Mouse (Mus musculus) heart, embryonic 16.5 days (tissue): Measurements from ENCODE around the gene Hgf. TPM values are rescaled to one million over a fixed set of nuclear protein-coding genes. Genes with fewer than 3 reads are reported as not detected.

ENCODE experiments used
- ATAC-seq: fragments of 200-750 bp; cut with Nextera tagmentation; replicated peaks from 2 replicates; pipeline ENCODE4 v1.8.0; 2017; ENCODE audit warnings: moderate number of reproducible peaks; ENCODE audit not compliant: insufficient read depth, low FRiP score; ENCODE audit errors: extremely low read depth
- H3K27ac ChIP-seq: fragments of 300-500 bp; sonication (generic); 2 replicates; pipeline ENCODE4 v1.5.1; 2014; ENCODE audit warnings: mild to moderate bottlenecking, low read length, control low read depth, moderate library complexity
- H3K27me3 ChIP-seq: fragments of 300-500 bp; sonication (generic); 2 replicates; pipeline ENCODE4 v1.6.1; 2014; ENCODE audit warnings: low read length, mixed read lengths; ENCODE audit not compliant: control insufficient read depth, insufficient read depth
- H3K36me3 ChIP-seq: fragments of 300-500 bp; sonication (generic); 2 replicates; pipeline ENCODE4 v1.6.1; 2014; ENCODE audit not compliant: control insufficient read depth, insufficient read depth
- H3K4me1 ChIP-seq: fragments of 300-500 bp; sonication (generic); 2 replicates; pipeline ENCODE4 v1.6.1; 2014; ENCODE audit warnings: low read length, mixed read lengths; ENCODE audit not compliant: control insufficient read depth, insufficient read depth
- H3K4me2 ChIP-seq: fragments of 300-500 bp; sonication (generic); 2 replicates; pipeline ENCODE4 v1.6.1; 2014; ENCODE audit warnings: low read depth, mild to moderate bottlenecking, control low read depth, low read length
- H3K4me3 ChIP-seq: fragments of 300-500 bp; sonication (generic); 2 replicates; pipeline ENCODE4 v1.5.1; 2014; ENCODE audit warnings: mild to moderate bottlenecking, control low read depth, low read length
- H3K9ac ChIP-seq: fragments of 300-500 bp; sonication (generic); 2 replicates; pipeline ENCODE4 v1.6.1; 2014; ENCODE audit warnings: low read length, control low read depth
- H3K9me3 ChIP-seq: fragments of 300-500 bp; sonication (generic); replicated peaks from 2 replicates; pipeline ENCODE4 v1.6.1; 2016; ENCODE audit warnings: low read length; ENCODE audit not compliant: control insufficient read depth
- WGBS: fragments of 180-500 bp; shearing (Covaris S2); extraction: QIAGEN DNeasy Blood & Tissue Kit; methylation state at CpG from one replicate; pipeline ENCODE4 v1.1.7; 2014; 5-methylcytosine and 5-hydroxymethylcytosine counted together
- polyA plus RNA-seq: library from polyadenylated mRNA; unstranded; fragments of >200 nt; fragmentation: Nextera tagmentation; extraction: Ambion mirVana; gene quantifications from 2 replicates; pipeline ENCODE4 v1.2.1, GENCODE M21; 2015

The Hgf gene
- polyA plus RNA-seq, 1 experiment from 2014 or later: 0.88 TPM

- 75% methylated on average over 14 of the region's 14 CpGs for WGBS
- H3K9ac ChIP-seq: no peak overlapping the region
- ATAC-seq: no peak
- H3K4me1 ChIP-seq: no peaks in the 10 kb centered on the region
- H3K9me3 ChIP-seq: no peaks in the 10 kb centered on the region
- no peaks in the 10 kb centered on the region for H3K36me3 ChIP-seq
- no peak overlapping the region for H3K4me3 ChIP-seq
- H3K4me2 ChIP-seq: no peak overlapping the region
- H3K27me3 ChIP-seq: no peaks in the 10 kb centered on the region
- no peak overlapping the region for H3K27ac ChIP-seq
These were observed 24.8 kb downstream of the Hgf start for GRCm38 (mm10) chr5:16577882-16578742.

GRCm38 (mm10) chr5:16595699-16596098 lies 42.4 kb downstream of the Hgf start:
- 83% methylated on average over 4 of the region's 4 CpGs for WGBS
- Histone ChIP-seq H3K9me3 (no peaks in the 10 kb centered on the region), H3K27me3 (no peaks in the 10 kb centered on the region), H3K27ac (no peak overlapping the region), H3K4me1 (no peaks in the 10 kb centered on the region), H3K36me3 (no peaks in the 10 kb centered on the region), H3K4me2 (no peak overlapping the region), H3K9ac (no peak overlapping the region), H3K4me3 (no peak overlapping the region)
- no peak for ATAC-seq

- no peak overlapping the region for H3K27ac ChIP-seq
- H3K27me3 ChIP-seq: no peaks in the 10 kb centered on the region
- no peak overlapping the region for H3K4me3 ChIP-seq
- no peaks in the 10 kb centered on the region for H3K4me1 ChIP-seq
- H3K36me3 ChIP-seq: no peaks in the 10 kb centered on the region
- no peak for ATAC-seq
- H3K9me3 ChIP-seq: no peaks in the 10 kb centered on the region
- H3K4me2 ChIP-seq: no peak overlapping the region
- no peak overlapping the region for H3K9ac ChIP-seq
- WGBS: 62% methylated on average over 6 of the region's 6 CpGs
These were observed 44.7 kb downstream of the Hgf start for GRCm38 (mm10) chr5:16597996-16598395.

- WGBS: 90% methylated on average over 1 of the region's 1 CpGs
- Histone ChIP-seq H3K9ac (no peak overlapping the region), H3K27me3 (no peaks in the 10 kb centered on the region), H3K4me3 (no peak overlapping the region), H3K4me2 (no peak overlapping the region), H3K27ac (no peak overlapping the region), H3K9me3 (no peaks in the 10 kb centered on the region), H3K36me3 (no peaks in the 10 kb centered on the region), H3K4me1 (no peaks in the 10 kb centered on the region)
- no peak for ATAC-seq
These were observed 48.2 kb downstream of the Hgf start for GRCm38 (mm10) chr5:16601463-16601862.

- no peak overlapping the region for H3K9ac ChIP-seq
- ATAC-seq: no peak
- no peaks in the 10 kb centered on the region for H3K27me3 ChIP-seq
- no peak overlapping the region for H3K27ac ChIP-seq
- H3K4me1 ChIP-seq: peaks cover 2% of the 10 kb centered on the region; the same call in 1 of the 2 replicates
- WGBS: 67% methylated on average over 1 of the region's 1 CpGs
- H3K4me2 ChIP-seq: no peak overlapping the region
- H3K36me3 ChIP-seq: no peaks in the 10 kb centered on the region
- H3K4me3 ChIP-seq: no peak overlapping the region
- no peaks in the 10 kb centered on the region for H3K9me3 ChIP-seq
These were observed 79.7 kb downstream of the Hgf start for GRCm38 (mm10) chr5:16632996-16633395.

- H3K9ac ChIP-seq: no peak overlapping the region
- no peaks in the 10 kb centered on the region for H3K9me3 ChIP-seq
- no peaks in the 10 kb centered on the region for H3K4me1 ChIP-seq
- WGBS: 65% methylated on average over 7 of the region's 7 CpGs
- no peak overlapping the region for H3K27ac ChIP-seq
- no peak overlapping the region for H3K4me2 ChIP-seq
- no peaks in the 10 kb centered on the region for H3K36me3 ChIP-seq
- no peaks in the 10 kb centered on the region for H3K27me3 ChIP-seq
- no peak overlapping the region for H3K4me3 ChIP-seq
- no peak for ATAC-seq
These were observed 93.1 kb downstream of the Hgf start for GRCm38 (mm10) chr5:16646417-16646816.

- no peak overlapping the region for H3K27ac ChIP-seq
- no peak overlapping the region for H3K9ac ChIP-seq
- H3K9me3 ChIP-seq: no peaks in the 10 kb centered on the region
- no peaks in the 10 kb centered on the region for H3K4me1 ChIP-seq
- H3K27me3 ChIP-seq: no peaks in the 10 kb centered on the region
- H3K36me3 ChIP-seq: no peaks in the 10 kb centered on the region
- no peak overlapping the region for H3K4me3 ChIP-seq
- ATAC-seq: no peak
- no peak overlapping the region for H3K4me2 ChIP-seq
These were observed 94.4 kb downstream of the Hgf start for GRCm38 (mm10) chr5:16647701-16648100.

- Histone ChIP-seq H3K27ac (no peak overlapping the region), H3K4me1 (peaks cover 4% of the 10 kb centered on the region), H3K9ac (no peak overlapping the region), H3K27me3 (no peaks in the 10 kb centered on the region), H3K4me3 (no peak overlapping the region), H3K9me3 (no peaks in the 10 kb centered on the region), H3K4me2 (no peak overlapping the region), H3K36me3 (no peaks in the 10 kb centered on the region)
- 83% methylated on average over 1 of the region's 1 CpGs for WGBS
- no peak for ATAC-seq
These were observed 96.9 kb downstream of the Hgf start for GRCm38 (mm10) chr5:16650240-16650639.

GRCm38 (mm10) chr5:16654022-16654421 lies 100.7 kb downstream of the Hgf start:
- Histone ChIP-seq H3K36me3 (no peaks in the 10 kb centered on the region), H3K9ac (no peak overlapping the region), H3K27me3 (no peaks in the 10 kb centered on the region), H3K9me3 (no peaks in the 10 kb centered on the region), H3K4me3 (no peak overlapping the region), H3K27ac (no peak overlapping the region), H3K4me2 (no peak overlapping the region), H3K4me1 (peaks cover 4% of the 10 kb centered on the region)
- WGBS: 3% methylated on average over 7 of the region's 7 CpGs
- ATAC-seq: no peak
